Mouse (Mus musculus) ES-Bruce4 (cell line): ENCODE data around the gene Vstm4.

Experiments used
- CTCF ChIP-seq: IDR thresholded peaks from one replicate; pipeline ENCODE4 v1.8.1; 2011; ENCODE audit warnings: low read depth, low read length
- POLR2A ChIP-seq: IDR thresholded peaks from one replicate; pipeline ENCODE4 v1.8.1; 2011; ENCODE audit warnings: low read length; ENCODE audit not compliant: insufficient read depth

- no peak for TF ChIP-seq CTCF
- TF ChIP-seq POLR2A, result no peak
Measured at GRCm38 (mm10) chr14:32835596-32835995, 21.0 kb upstream of the Vstm4 start.
